7 mouse cellular contexts compared by ENCODE assay signal in genomic region chr2:25180973-25181890, GRCm38 (mm10). TPM values are rescaled to one million over a fixed set of nuclear protein-coding genes. Genes with fewer than 3 reads are reported as not detected.
DNase-seq lines count a peak whose midpoint lies in the region; ATAC-seq and TF ChIP-seq lines count a peak whose summit lies in the region.

No protein-coding gene starts in this region.

- DNase-seq in B cell, adult 2 months: peak; percentile 59 to 60
- peak; percentile 79 for DNase-seq in CD4-positive, CD25-positive, alpha-beta regulatory T cell, adult 2 months (ENCODE audit: low read depth, low spot score)
- peak; percentile 78 for DNase-seq in midbrain, embryonic 14.5 days
- DNase-seq in stomach, postnatal 0 days (ENCODE audit: low spot score): peak; percentile 73

- H3K36me3 ChIP-seq in heart, embryonic 16.5 days (ENCODE audit: control insufficient read depth, insufficient read depth): no peaks in the 10 kb centered on the region
- H3K36me3 ChIP-seq in limb, embryonic 13.5 days: no peaks in the 10 kb centered on the region
- no peaks in the 10 kb centered on the region for H3K36me3 ChIP-seq in midbrain, embryonic 14.5 days (ENCODE audit: control insufficient read depth, insufficient read depth, low read length)
- H3K36me3 ChIP-seq in stomach, postnatal 0 days (ENCODE audit: control insufficient read depth, insufficient read depth, low read length): no peaks in the 10 kb centered on the region

- no peak for TF ChIP-seq POLR2A in cortical plate, adult 2 months (IDR thresholded peaks at IDR 0.05; ENCODE audit: extremely low read depth, insufficient read depth, low read length)

- peak overlapping the region; percentile 94 for H3K4me2 ChIP-seq in heart, embryonic 16.5 days (ENCODE audit: low read depth, low read length)
- H3K4me2 ChIP-seq in limb, embryonic 13.5 days (replicated peaks): peak overlapping the region; percentile 86
- H3K4me2 ChIP-seq in midbrain, embryonic 14.5 days (ENCODE audit: low read length): peak overlapping the region; percentile 80
- peak overlapping the region; percentile 85 for H3K4me2 ChIP-seq in stomach, postnatal 0 days (replicated peaks; ENCODE audit: low read depth)

- peak overlapping the region; percentile 20; the same call in 1 of the 2 replicates for H3K27ac ChIP-seq in cortical plate, adult 2 months (ENCODE audit: insufficient read depth, low read length)
- H3K27ac ChIP-seq in heart, embryonic 16.5 days (ENCODE audit: low read length): peak overlapping the region; percentile 93
- H3K27ac ChIP-seq in limb, embryonic 13.5 days: peak overlapping the region; percentile 52; the same call in 1 of the 2 replicates
- H3K27ac ChIP-seq in midbrain, embryonic 14.5 days (replicated peaks; ENCODE audit: low read depth, low read length): peak overlapping the region; percentile 83
- peak overlapping the region; percentile 96 for H3K27ac ChIP-seq in stomach, postnatal 0 days (replicated peaks)

- H3K4me3 ChIP-seq in cortical plate, adult 2 months (ENCODE audit: insufficient read depth, low read length): peak overlapping the region; percentile 46
- peak overlapping the region; percentile 79 for H3K4me3 ChIP-seq in heart, embryonic 16.5 days (ENCODE audit: low read length)
- peak overlapping the region; percentile 58 for H3K4me3 ChIP-seq in limb, embryonic 13.5 days
- peak overlapping the region; percentile 72 for H3K4me3 ChIP-seq in midbrain, embryonic 14.5 days (replicated peaks; ENCODE audit: low read depth, low read length)
- H3K4me3 ChIP-seq in stomach, postnatal 0 days (ENCODE audit: low read depth, low read length): peak overlapping the region; percentile 58

- H3K4me1 ChIP-seq in cortical plate, adult 2 months (ENCODE audit: control insufficient read depth, insufficient read depth, low read length): peaks cover 8% of the 10 kb centered on the region
- peaks cover 38% of the 10 kb centered on the region for H3K4me1 ChIP-seq in heart, embryonic 16.5 days (ENCODE audit: control insufficient read depth, insufficient read depth, low read length)
- peaks cover 64% of the 10 kb centered on the region for H3K4me1 ChIP-seq in limb, embryonic 13.5 days
- peaks cover 65% of the 10 kb centered on the region for H3K4me1 ChIP-seq in midbrain, embryonic 14.5 days (ENCODE audit: control insufficient read depth, insufficient read depth, low read length)
- peaks cover 3% of the 10 kb centered on the region; the same call in 1 of the 2 replicates for H3K4me1 ChIP-seq in stomach, postnatal 0 days (replicated peaks; ENCODE audit: control insufficient read depth, insufficient read depth)

- no peaks in the 10 kb centered on the region for H3K9me3 ChIP-seq in heart, embryonic 16.5 days (replicated peaks; ENCODE audit: control insufficient read depth, low read length)
- no peaks in the 10 kb centered on the region for H3K9me3 ChIP-seq in limb, embryonic 13.5 days
- H3K9me3 ChIP-seq in midbrain, embryonic 14.5 days (ENCODE audit: control insufficient read depth, low read length): no peaks in the 10 kb centered on the region
- no peaks in the 10 kb centered on the region for H3K9me3 ChIP-seq in stomach, postnatal 0 days (ENCODE audit: control insufficient read depth, low read length)

- peak overlapping the region; percentile 86 for H3K9ac ChIP-seq in heart, embryonic 16.5 days (ENCODE audit: low read length)
- H3K9ac ChIP-seq in limb, embryonic 13.5 days: peak overlapping the region; percentile 62
- peak overlapping the region; percentile 60 for H3K9ac ChIP-seq in midbrain, embryonic 14.5 days (replicated peaks; ENCODE audit: low read length)
- peak overlapping the region; percentile 64 for H3K9ac ChIP-seq in stomach, postnatal 0 days (ENCODE audit: low read length)

- ATAC-seq in heart, embryonic 16.5 days (replicated peaks; ENCODE audit: extremely low read depth, insufficient read depth, low FRiP score): peak; percentile 46
- ATAC-seq in limb, embryonic 13.5 days (ENCODE audit: low FRiP score, low read depth): peak; percentile 26
- peak; percentile 31; the same call in 1 of the 2 replicates for ATAC-seq in midbrain, embryonic 14.5 days (ENCODE audit: low FRiP score, low TSS enrichment)
- ATAC-seq in stomach, postnatal 0 days (ENCODE audit: low FRiP score, low TSS enrichment): peak; percentile 73

- no peak for TF ChIP-seq CTCF in cortical plate, adult 2 months (IDR thresholded peaks at IDR 0.05; ENCODE audit: extremely low read depth, insufficient read depth, low read length)
- TF ChIP-seq CTCF in stomach, postnatal 0 days (IDR thresholded peaks at IDR 0.05; ENCODE audit: low read depth): peak; percentile 34; the same call in 1 of the 2 replicates

- WGBS in heart, embryonic 16.5 days: under 1% methylated on average over 100 of the region's 100 CpGs
- under 1% methylated on average over 99 of the region's 100 CpGs for WGBS in limb, embryonic 13.5 days
- under 1% methylated on average over 100 of the region's 100 CpGs for WGBS in midbrain, embryonic 14.5 days
- WGBS in stomach, postnatal 0 days: under 1% methylated on average over 97 of the region's 100 CpGs

- TF ChIP-seq EP300 in stomach, postnatal 0 days (optimal IDR thresholded peaks at IDR 0.05): no peak

- no peaks in the 10 kb centered on the region for H3K27me3 ChIP-seq in heart, embryonic 16.5 days (ENCODE audit: control insufficient read depth, insufficient read depth, low read length)
- H3K27me3 ChIP-seq in limb, embryonic 13.5 days: peaks cover 79% of the 10 kb centered on the region
- H3K27me3 ChIP-seq in midbrain, embryonic 14.5 days (ENCODE audit: control insufficient read depth, insufficient read depth, low read length): no peaks in the 10 kb centered on the region
- H3K27me3 ChIP-seq in stomach, postnatal 0 days (ENCODE audit: control insufficient read depth, insufficient read depth, low read length): no peaks in the 10 kb centered on the region; the same call in 1 of the 2 replicates

RNA-seq across cellular contexts. Expression of gene Nrarp, which starts 0.7 kb away (rescaled TPM):
- polyA plus RNA-seq in cortical plate, adult 2 months (2012; rRNA removed): 22.1 and 24.2 TPM in 2 replicates
- polyA plus RNA-seq in heart, embryonic 16.5 days (2015; fragmentation: Nextera tagmentation; extraction: Ambion mirVana): 16.2 and 18.1 TPM in 2 replicates
- polyA plus RNA-seq in limb, embryonic 13.5 days (2015; fragmentation: Nextera tagmentation; extraction: Ambion mirVana): 12.6 and 15.3 TPM in 2 replicates
- polyA plus RNA-seq in midbrain, embryonic 14.5 days (2014; fragmentation: Nextera tagmentation; extraction: Ambion mirVana): 13.0 and 20.8 TPM in 2 replicates
- polyA plus RNA-seq in stomach, postnatal 0 days (2015; fragmentation: Nextera tagmentation; extraction: Ambion mirVana): 25.3 and 25.6 TPM in 2 replicates

RNA-seq across cellular contexts. Expression of gene Tor4a, which starts 15.5 kb away (rescaled TPM):
- polyA plus RNA-seq in cortical plate, adult 2 months (2012; rRNA removed): 2.5 TPM in 2 replicates
- polyA plus RNA-seq in heart, embryonic 16.5 days (2015; fragmentation: Nextera tagmentation; extraction: Ambion mirVana): 8.5 and 10.0 TPM in 2 replicates
- polyA plus RNA-seq in limb, embryonic 13.5 days (2015; fragmentation: Nextera tagmentation; extraction: Ambion mirVana): 4.1 and 4.8 TPM in 2 replicates
- 0.66 and 1.1 TPM in 2 replicates for polyA plus RNA-seq in midbrain, embryonic 14.5 days (2014; fragmentation: Nextera tagmentation; extraction: Ambion mirVana)
- 13.1 and 13.7 TPM in 2 replicates for polyA plus RNA-seq in stomach, postnatal 0 days (2015; fragmentation: Nextera tagmentation; extraction: Ambion mirVana)

RNA-seq across cellular contexts. Expression of gene Nelfb, which starts 30.1 kb away (rescaled TPM):
- 52.0 and 57.5 TPM in 2 replicates for polyA plus RNA-seq in cortical plate, adult 2 months (2012; rRNA removed)
- 79.1 and 81.9 TPM in 2 replicates for polyA plus RNA-seq in heart, embryonic 16.5 days (2015; fragmentation: Nextera tagmentation; extraction: Ambion mirVana)
- 122 and 124 TPM in 2 replicates for polyA plus RNA-seq in limb, embryonic 13.5 days (2015; fragmentation: Nextera tagmentation; extraction: Ambion mirVana)
- 82.6 and 98.7 TPM in 2 replicates for polyA plus RNA-seq in midbrain, embryonic 14.5 days (2014; fragmentation: Nextera tagmentation; extraction: Ambion mirVana)
- polyA plus RNA-seq in stomach, postnatal 0 days (2015; fragmentation: Nextera tagmentation; extraction: Ambion mirVana): 58.6 and 59.1 TPM in 2 replicates

RNA-seq across cellular contexts. Expression of gene Stpg3, which starts 33.2 kb away (rescaled TPM):
- polyA plus RNA-seq in cortical plate, adult 2 months (2012; rRNA removed): 0.11 TPM in 1 of 2 replicates, not detected in the other
- polyA plus RNA-seq in heart, embryonic 16.5 days (2015; fragmentation: Nextera tagmentation; extraction: Ambion mirVana): not detected in 2 replicates
- polyA plus RNA-seq in limb, embryonic 13.5 days (2015; fragmentation: Nextera tagmentation; extraction: Ambion mirVana): 0.11 TPM in 1 of 2 replicates, not detected in the other
- 0.16 TPM in 1 of 2 replicates, not detected in the other for polyA plus RNA-seq in midbrain, embryonic 14.5 days (2014; fragmentation: Nextera tagmentation; extraction: Ambion mirVana)
- not detected in 2 replicates for polyA plus RNA-seq in stomach, postnatal 0 days (2015; fragmentation: Nextera tagmentation; extraction: Ambion mirVana)

RNA-seq across cellular contexts. Expression of gene Fam166a, which starts 37.3 kb away (rescaled TPM):
- polyA plus RNA-seq in cortical plate, adult 2 months (2012; rRNA removed): 0.19 and 0.21 TPM in 2 replicates
- polyA plus RNA-seq in heart, embryonic 16.5 days (2015; fragmentation: Nextera tagmentation; extraction: Ambion mirVana): 1.1 TPM in 1 of 2 replicates, not detected in the other
- polyA plus RNA-seq in limb, embryonic 13.5 days (2015; fragmentation: Nextera tagmentation; extraction: Ambion mirVana): not detected in 2 replicates
- not detected in 2 replicates for polyA plus RNA-seq in midbrain, embryonic 14.5 days (2014; fragmentation: Nextera tagmentation; extraction: Ambion mirVana)
- 0.92 TPM in 1 of 2 replicates, not detected in the other for polyA plus RNA-seq in stomach, postnatal 0 days (2015; fragmentation: Nextera tagmentation; extraction: Ambion mirVana)

Comparison
In these comparisons a context has a peak if more than half of its experiments do, and no peak if none do; other contexts are left out.
1. Peak in every context shown above with its lines: DNase-seq, ATAC-seq, H3K4me3 ChIP-seq and H3K27ac ChIP-seq.
2. H3K27ac ChIP-seq: peak in every context shown above with its lines; median percentile 96 in stomach, postnatal 0 days; 93 in heart, embryonic 16.5 days; 83 in midbrain, embryonic 14.5 days; 52 in limb, embryonic 13.5 days; 20 in cortical plate, adult 2 months.